Mouse (Mus musculus) stomach, postnatal 0 days (tissue): ENCODE measurements around the gene Aldh1a2.

Experiments used
- CTCF ChIP-seq: IDR thresholded peaks from 2 replicates; pipeline ENCODE4 v1.5.1; 2016; ENCODE audit warnings: antibody characterized with exemption, low read depth, mild to moderate bottlenecking, moderate library complexity
- EP300 ChIP-seq: optimal IDR thresholded peaks from 2 replicates; pipeline ENCODE3; 2016; ENCODE audit warnings: antibody characterized with exemption

GRCm38 (mm10) chr9:71317921-71318241 lies 102.3 kb downstream of the Aldh1a2 start:
- no peak for TF ChIP-seq CTCF
- TF ChIP-seq EP300: no peak
